ENCODE assay signal across 8 mouse cellular contexts in genomic region chr11:68900519-68901350, GRCm38 (mm10). TPM values are rescaled to one million over a fixed set of nuclear protein-coding genes. Genes with fewer than 3 reads are reported as not detected.
DNase-seq lines count a peak whose midpoint lies in the region; ATAC-seq and TF ChIP-seq lines count a peak whose summit lies in the region.

No protein-coding gene starts in this region.

- peak overlapping the region; percentile 99 for H3K4me3 ChIP-seq in heart, embryonic 10.5 days
- H3K4me3 ChIP-seq in E14TG2a.4 (replicated peaks; ENCODE audit: low read length): peak overlapping the region; percentile 95
- peak overlapping the region; percentile 48 for H3K4me3 ChIP-seq in forebrain, embryonic 16.5 days (replicated peaks; ENCODE audit: low read length)
- H3K4me3 ChIP-seq in liver, embryonic 15.5 days (replicated peaks): peak overlapping the region; percentile 91

- no peak; the same call in 1 of the 2 replicates for ATAC-seq in forebrain, embryonic 16.5 days
- ATAC-seq in liver, embryonic 15.5 days (ENCODE audit: insufficient read depth): no peak; the same call in 1 of the 2 replicates
- ATAC-seq in cerebellum, adult (ENCODE audit: insufficient number of reproducible peaks, low FRiP score, low TSS enrichment): no peak

- intact Hi-C loops in heart, postnatal 36 days (cut with DNase I): loop anchor here (5.0 kb wide), 1 partner anchor 227 kb away; the partner anchor contains the start of gene Aloxe3

- H3K4me2 ChIP-seq in forebrain, embryonic 16.5 days (ENCODE audit: low read length): peak overlapping the region; percentile 66
- H3K4me2 ChIP-seq in liver, embryonic 15.5 days: peak overlapping the region; percentile 79

- TF ChIP-seq CTCF in E14TG2a.4 (conservative IDR thresholded peaks at IDR 0.05; ENCODE audit: low read length): no peak

- WGBS in heart, embryonic 10.5 days: 24% methylated on average over 31 of the region's 31 CpGs
- 27% methylated on average over 31 of the region's 31 CpGs for WGBS in forebrain, embryonic 16.5 days
- WGBS in liver, embryonic 15.5 days (ENCODE audit: insufficient replicate concordance): 32% methylated on average over 31 of the region's 31 CpGs

- peaks cover 34% of the 10 kb centered on the region for H3K36me3 ChIP-seq in heart, embryonic 10.5 days
- peaks cover 40% of the 10 kb centered on the region for H3K36me3 ChIP-seq in E14TG2a.4 (ENCODE audit: insufficient read depth, low read length)
- peaks cover 16% of the 10 kb centered on the region for H3K36me3 ChIP-seq in forebrain, embryonic 16.5 days (ENCODE audit: control insufficient read depth, insufficient read depth)
- H3K36me3 ChIP-seq in liver, embryonic 15.5 days (replicated peaks): peaks cover 34% of the 10 kb centered on the region

- DNase-seq in heart, embryonic 10.5 days (ENCODE audit: low spot score): no peak
- DNase-seq in heart, postnatal 36 days: no peak
- no peak for DNase-seq in ovary, adult 18-20 months (ENCODE audit: low spot score)
- DNase-seq in left cerebral cortex, adult 11 months (ENCODE audit: low spot score): no peak

- H3K27me3 ChIP-seq in heart, embryonic 10.5 days (ENCODE audit: insufficient read depth, poor library complexity, severe bottlenecking): no peaks in the 10 kb centered on the region
- peaks cover 10% of the 10 kb centered on the region for H3K27me3 ChIP-seq in E14TG2a.4 (ENCODE audit: insufficient read depth, low read length)
- no peaks in the 10 kb centered on the region for H3K27me3 ChIP-seq in forebrain, embryonic 16.5 days (replicated peaks; ENCODE audit: control insufficient read depth, insufficient read depth, low read length)
- no peaks in the 10 kb centered on the region; the same call in 1 of the 2 replicates for H3K27me3 ChIP-seq in liver, embryonic 15.5 days

- H3K4me1 ChIP-seq in heart, embryonic 10.5 days: peaks cover 21% of the 10 kb centered on the region; the same call in 1 of the 2 replicates
- H3K4me1 ChIP-seq in E14TG2a.4 (replicated peaks; ENCODE audit: low read depth, low read length): peaks cover 35% of the 10 kb centered on the region
- H3K4me1 ChIP-seq in forebrain, embryonic 16.5 days (replicated peaks; ENCODE audit: control insufficient read depth, insufficient read depth, low read length): peaks cover 11% of the 10 kb centered on the region
- H3K4me1 ChIP-seq in liver, embryonic 15.5 days (replicated peaks): peaks cover 67% of the 10 kb centered on the region

- H3K9ac ChIP-seq in forebrain, embryonic 16.5 days (replicated peaks; ENCODE audit: low read depth, low read length): peak overlapping the region; percentile 57
- peak overlapping the region; percentile 51 for H3K9ac ChIP-seq in liver, embryonic 15.5 days

- no peaks in the 10 kb centered on the region for H3K9me3 ChIP-seq in heart, embryonic 10.5 days
- no peaks in the 10 kb centered on the region for H3K9me3 ChIP-seq in E14TG2a.4 (ENCODE audit: low read length)
- H3K9me3 ChIP-seq in forebrain, embryonic 16.5 days (ENCODE audit: control insufficient read depth, low read length): no peaks in the 10 kb centered on the region
- H3K9me3 ChIP-seq in liver, embryonic 15.5 days (replicated peaks): no peaks in the 10 kb centered on the region

- H3K27ac ChIP-seq in heart, embryonic 10.5 days: peak overlapping the region; percentile 99
- no peak overlapping the region for H3K27ac ChIP-seq in forebrain, embryonic 16.5 days (ENCODE audit: low read length)
- peak overlapping the region; percentile 25; the same call in 1 of the 2 replicates for H3K27ac ChIP-seq in liver, embryonic 15.5 days (replicated peaks)

RNA-seq across cellular contexts. Expression of gene Rpl26, which starts 0.6 kb away (rescaled TPM):
- polyA plus RNA-seq in heart, embryonic 10.5 days (2016; fragmentation: Nextera tagmentation; extraction: Ambion mirVana): 711 and 869 TPM in 2 replicates
- 100 to 1,000 TPM; 655 to 678 TPM for total RNA-seq in heart, postnatal 36 days (2021)
- polyA plus RNA-seq in forebrain, embryonic 16.5 days (2015; fragmentation: Nextera tagmentation; extraction: Ambion mirVana): 554 and 607 TPM in 2 replicates
- 434 and 517 TPM in 2 replicates for polyA plus RNA-seq in liver, embryonic 15.5 days (2015; fragmentation: Nextera tagmentation; extraction: Ambion mirVana)

RNA-seq across cellular contexts. Expression of gene Rnf222, which starts 12.4 kb away (rescaled TPM):
- 0.09 and 0.11 TPM in 2 replicates for polyA plus RNA-seq in heart, embryonic 10.5 days (2016; fragmentation: Nextera tagmentation; extraction: Ambion mirVana)
- not detected for total RNA-seq in heart, postnatal 36 days (2021)
- polyA plus RNA-seq in forebrain, embryonic 16.5 days (2015; fragmentation: Nextera tagmentation; extraction: Ambion mirVana): not detected in 2 replicates
- polyA plus RNA-seq in liver, embryonic 15.5 days (2015; fragmentation: Nextera tagmentation; extraction: Ambion mirVana): 0.13 TPM in 2 replicates

RNA-seq across cellular contexts. Expression of gene Odf4, which starts 26.1 kb away (rescaled TPM):
- polyA plus RNA-seq in heart, embryonic 10.5 days (2016; fragmentation: Nextera tagmentation; extraction: Ambion mirVana): not detected in 2 replicates
- total RNA-seq in heart, postnatal 36 days (2021): not detected
- polyA plus RNA-seq in forebrain, embryonic 16.5 days (2015; fragmentation: Nextera tagmentation; extraction: Ambion mirVana): 0.35 TPM in 1 of 2 replicates, not detected in the other
- not detected in 2 replicates for polyA plus RNA-seq in liver, embryonic 15.5 days (2015; fragmentation: Nextera tagmentation; extraction: Ambion mirVana)

RNA-seq across cellular contexts. Expression of gene Ndel1, which starts 29.1 kb away (rescaled TPM):
- 68.7 and 69.2 TPM in 2 replicates for polyA plus RNA-seq in heart, embryonic 10.5 days (2016; fragmentation: Nextera tagmentation; extraction: Ambion mirVana)
- 10 to 100 TPM; 60.9 to 71.3 TPM for total RNA-seq in heart, postnatal 36 days (2021)
- polyA plus RNA-seq in forebrain, embryonic 16.5 days (2015; fragmentation: Nextera tagmentation; extraction: Ambion mirVana): 96.8 and 100 TPM in 2 replicates
- polyA plus RNA-seq in liver, embryonic 15.5 days (2015; fragmentation: Nextera tagmentation; extraction: Ambion mirVana): 37.6 and 41.7 TPM in 2 replicates

RNA-seq across cellular contexts. Expression of gene Arhgef15, which starts 56.5 kb away (rescaled TPM):
- polyA plus RNA-seq in heart, embryonic 10.5 days (2016; fragmentation: Nextera tagmentation; extraction: Ambion mirVana): 10.5 and 13.4 TPM in 2 replicates
- 10 to 100 TPM; 25.6 to 32.5 TPM for total RNA-seq in heart, postnatal 36 days (2021)
- polyA plus RNA-seq in forebrain, embryonic 16.5 days (2015; fragmentation: Nextera tagmentation; extraction: Ambion mirVana): 8.2 and 12.8 TPM in 2 replicates
- 1.4 and 1.8 TPM in 2 replicates for polyA plus RNA-seq in liver, embryonic 15.5 days (2015; fragmentation: Nextera tagmentation; extraction: Ambion mirVana)

Comparison
In these comparisons a context has a peak if more than half of its experiments do, and no peak if none do; other contexts are left out.
1. H3K4me3 ChIP-seq: peak in every context shown above with its lines; median percentile 99 in heart, embryonic 10.5 days; 95 in E14TG2a.4; 91 in liver, embryonic 15.5 days; 48 in forebrain, embryonic 16.5 days.